Mouse (Mus musculus): ENCODE results near the gene Cd28. TPM values are rescaled to one million over a fixed set of nuclear protein-coding genes. Genes with fewer than 3 reads are reported as not detected.
"Not testable (repeated sequence)": the region's sequence is repeated elsewhere in the genome, so short reads cannot be mapped to it uniquely, and the experiment has no call there.

The Cd28 gene
- polyA plus RNA-seq, 2 experiments: 0.24 to 0.25 TPM

DNA sequence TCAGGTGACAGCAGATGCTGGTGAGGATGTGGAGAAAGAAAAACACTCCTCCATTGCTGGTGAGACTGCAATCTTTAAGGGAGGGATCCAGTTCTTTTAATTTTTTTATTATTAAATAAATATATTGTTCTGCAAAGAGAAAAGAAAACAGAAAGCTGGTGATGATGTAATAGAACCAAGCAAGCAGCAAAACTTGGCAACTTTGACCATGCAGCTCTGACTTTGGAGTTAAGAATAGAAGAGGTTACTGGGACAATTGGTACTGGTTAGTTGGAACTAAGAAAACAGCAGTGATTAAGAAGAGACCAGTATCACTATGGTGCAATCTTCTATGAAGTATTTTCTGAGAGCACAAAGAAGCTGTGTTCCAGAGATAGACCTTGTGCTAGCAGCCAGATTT, 94.2 kb downstream of the Cd28 start:
- no peak for ATAC-seq (ENCODE audit: low FRiP score, low read depth)

DNA sequence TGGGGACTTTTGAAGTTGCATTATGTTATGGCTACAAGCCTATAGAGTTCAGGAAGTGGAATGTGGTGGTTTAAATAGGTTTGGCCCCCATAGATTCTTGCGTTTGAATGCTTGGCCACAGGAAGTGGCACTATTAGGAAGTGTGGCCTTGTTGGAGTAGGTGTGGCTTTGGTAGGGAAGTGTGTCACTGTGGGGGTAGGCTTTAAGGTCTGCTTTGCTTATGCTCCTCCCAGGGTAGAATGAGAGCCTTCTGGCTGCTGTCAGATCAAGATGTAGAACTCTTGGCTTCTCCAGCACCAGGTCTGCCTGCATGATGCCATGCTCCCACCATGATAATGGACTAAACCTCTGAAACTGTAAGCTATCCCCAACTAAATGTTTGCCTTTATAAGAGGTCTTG, 95.4 kb downstream of the Cd28 start:
- 72% methylated on average over 1 of the region's 1 CpGs for WGBS
- no peak overlapping the region for H3K4me2 ChIP-seq (replicated peaks; ENCODE audit: low read depth, low read length, severe bottlenecking)
- no peak for TF ChIP-seq POLR2A (IDR thresholded peaks at IDR 0.05; ENCODE audit: borderline replicate concordance, extremely low read depth, insufficient read depth, insufficient read length)
- no peak overlapping the region for H3K4me3 ChIP-seq (replicated peaks; ENCODE audit: low read length)
- H3K27ac ChIP-seq (replicated peaks; ENCODE audit: low read depth, low read length): no peak overlapping the region
- no peaks in the 10 kb centered on the region for H3K36me3 ChIP-seq (ENCODE audit: control insufficient read depth, insufficient read depth, low read length)
- no peaks in the 10 kb centered on the region for H3K27me3 ChIP-seq (ENCODE audit: control insufficient read depth, insufficient read depth, low read length)
- H3K4me1 ChIP-seq (ENCODE audit: control insufficient read depth, insufficient read depth, low read length): no peaks in the 10 kb centered on the region
- H3K9ac ChIP-seq (ENCODE audit: low read depth, low read length, severe bottlenecking): no peak overlapping the region
- ATAC-seq (ENCODE audit: low FRiP score, low read depth): no peak
- no peaks in the 10 kb centered on the region for H3K9me3 ChIP-seq (ENCODE audit: control insufficient read depth, low read length)
- DNase-seq (ENCODE audit: low spot score): no peak

More for the DNA sequence above, 94.2 kb downstream of the Cd28 start:
- Histone ChIP-seq H3K27me3 (ENCODE audit: control insufficient read depth, insufficient read depth, low read length) (no peaks in the 10 kb centered on the region), H3K4me1 (ENCODE audit: control insufficient read depth, insufficient read depth, low read length) (no peaks in the 10 kb centered on the region), H3K9me3 (ENCODE audit: control insufficient read depth, low read length) (no peaks in the 10 kb centered on the region), H3K4me2 (replicated peaks; ENCODE audit: low read depth, low read length, severe bottlenecking) (no peak overlapping the region), H3K36me3 (ENCODE audit: control insufficient read depth, insufficient read depth, low read length) (no peaks in the 10 kb centered on the region), H3K9ac (ENCODE audit: low read depth, low read length, severe bottlenecking) (no peak overlapping the region), H3K4me3 (replicated peaks; ENCODE audit: low read length) (no peak overlapping the region), H3K27ac (replicated peaks; ENCODE audit: low read depth, low read length) (no peak overlapping the region)
- TF ChIP-seq POLR2A (IDR thresholded peaks at IDR 0.05; ENCODE audit: borderline replicate concordance, extremely low read depth, insufficient read depth, insufficient read length): no peak
- no peak for DNase-seq (ENCODE audit: low spot score)

- no peak for DNase-seq (ENCODE audit: low spot score)
- Histone ChIP-seq H3K9me3 (ENCODE audit: control insufficient read depth, low read length) (no peaks in the 10 kb centered on the region), H3K27me3 (ENCODE audit: control insufficient read depth, insufficient read depth, low read length) (no peaks in the 10 kb centered on the region), H3K4me3 (replicated peaks; ENCODE audit: low read length) (no peak overlapping the region), H3K4me2 (replicated peaks; ENCODE audit: low read depth, low read length, severe bottlenecking) (no peak overlapping the region), H3K9ac (ENCODE audit: low read depth, low read length, severe bottlenecking) (no peak overlapping the region), H3K27ac (replicated peaks; ENCODE audit: low read depth, low read length) (no peak overlapping the region), H3K4me1 (ENCODE audit: control insufficient read depth, insufficient read depth, low read length) (no peaks in the 10 kb centered on the region), H3K36me3 (ENCODE audit: control insufficient read depth, insufficient read depth, low read length) (no peaks in the 10 kb centered on the region)
- WGBS: 80% methylated on average over 2 of the region's 2 CpGs
- TF ChIP-seq POLR2A (IDR thresholded peaks at IDR 0.05; ENCODE audit: borderline replicate concordance, extremely low read depth, insufficient read depth, insufficient read length): no peak
- no peak for ATAC-seq (ENCODE audit: low FRiP score, low read depth)
Observed at GRCm38 (mm10) chr1:60813411-60813810, 96.8 kb downstream of the Cd28 start.

DNA sequence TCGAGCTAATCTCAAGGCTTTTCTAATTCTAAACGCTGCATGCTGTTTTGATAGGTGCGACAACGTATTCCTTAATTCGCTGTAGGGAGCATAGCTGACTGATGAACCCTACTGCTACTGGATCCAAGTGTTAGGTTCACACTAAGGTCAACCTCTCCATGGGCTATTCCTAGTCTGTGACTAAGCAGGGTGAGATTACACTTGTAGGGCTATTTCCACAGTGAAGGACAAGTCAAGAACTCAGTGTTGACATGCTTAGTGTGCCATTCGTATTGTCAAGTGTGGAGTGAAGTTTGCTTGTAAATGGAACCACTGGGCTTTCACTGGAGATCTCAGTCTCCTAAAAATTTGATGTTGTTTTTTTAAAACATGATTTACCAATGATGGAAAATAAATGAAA, 99.3 kb downstream of the Cd28 start:
- Histone ChIP-seq H3K36me3 (ENCODE audit: control insufficient read depth, insufficient read depth, low read length) (no peaks in the 10 kb centered on the region), H3K4me3 (replicated peaks; ENCODE audit: low read length) (no peak overlapping the region), H3K4me1 (ENCODE audit: control insufficient read depth, insufficient read depth, low read length) (no peaks in the 10 kb centered on the region), H3K27me3 (ENCODE audit: control insufficient read depth, insufficient read depth, low read length) (no peaks in the 10 kb centered on the region), H3K27ac (replicated peaks; ENCODE audit: low read depth, low read length) (no peak overlapping the region), H3K9me3 (ENCODE audit: control insufficient read depth, low read length) (no peaks in the 10 kb centered on the region), H3K9ac (ENCODE audit: low read depth, low read length, severe bottlenecking) (no peak overlapping the region), H3K4me2 (replicated peaks; ENCODE audit: low read depth, low read length, severe bottlenecking) (no peak overlapping the region)
- no peak for ATAC-seq (ENCODE audit: low FRiP score, low read depth)
- 85% methylated on average over 6 of the region's 6 CpGs for WGBS
- TF ChIP-seq POLR2A (IDR thresholded peaks at IDR 0.05; ENCODE audit: borderline replicate concordance, extremely low read depth, insufficient read depth, insufficient read length): no peak
- DNase-seq (ENCODE audit: low spot score): no peak

DNA sequence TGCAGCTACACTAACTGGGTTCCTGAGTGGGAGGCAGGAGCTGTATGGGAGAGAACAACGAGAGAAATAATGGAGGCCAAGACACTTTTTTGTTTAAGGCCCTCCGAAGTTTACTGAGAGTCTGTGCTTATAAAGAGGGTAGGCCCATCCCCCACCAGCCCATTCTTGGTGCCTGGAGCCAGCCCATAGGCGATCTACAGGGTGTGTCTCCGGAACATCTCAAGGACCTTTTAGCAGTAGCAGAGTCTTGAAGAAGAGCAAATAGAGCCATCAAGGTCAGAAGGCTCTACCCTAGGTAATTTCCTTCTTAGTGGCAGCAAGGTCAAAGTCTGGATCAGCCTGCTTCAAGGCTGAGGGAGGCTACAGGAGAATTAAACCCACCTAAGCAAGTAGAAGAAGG, 101.9 kb downstream of the Cd28 start:
- 70% methylated on average over 4 of the region's 4 CpGs for WGBS
- H3K4me3 ChIP-seq (replicated peaks; ENCODE audit: low read length); H3K9me3 ChIP-seq (ENCODE audit: control insufficient read depth, low read length); ATAC-seq (ENCODE audit: low FRiP score, low read depth); H3K9ac ChIP-seq (ENCODE audit: low read depth, low read length, severe bottlenecking); H3K27ac ChIP-seq (replicated peaks; ENCODE audit: low read depth, low read length); DNase-seq (ENCODE audit: low spot score); H3K36me3 ChIP-seq (ENCODE audit: control insufficient read depth, insufficient read depth, low read length); H3K4me1 ChIP-seq (ENCODE audit: control insufficient read depth, insufficient read depth, low read length); H3K27me3 ChIP-seq (ENCODE audit: control insufficient read depth, insufficient read depth, low read length); H3K4me2 ChIP-seq (replicated peaks; ENCODE audit: low read depth, low read length, severe bottlenecking): not testable (repeated sequence)

DNA sequence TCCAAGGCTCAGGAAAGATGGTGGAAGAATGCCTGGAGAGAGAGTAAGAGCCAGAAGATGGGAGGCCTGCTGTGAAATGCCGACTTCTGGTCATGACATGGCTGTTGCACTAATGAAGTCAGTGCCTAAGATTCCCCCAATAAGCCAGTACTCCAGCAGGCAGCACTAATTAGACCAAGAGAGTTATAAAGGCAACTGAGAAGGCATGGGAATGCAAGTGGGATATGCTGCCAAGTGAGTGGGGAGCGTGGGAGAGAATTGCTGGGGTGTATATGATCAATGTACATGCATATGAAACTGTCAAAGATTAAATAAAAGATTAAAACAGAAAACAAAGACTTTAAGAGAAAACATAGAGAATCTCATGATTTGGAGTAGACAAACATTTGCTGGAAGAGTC, 103.4 kb downstream of the Cd28 start:
- Histone ChIP-seq H3K36me3 (ENCODE audit: control insufficient read depth, insufficient read depth, low read length) (no peaks in the 10 kb centered on the region), H3K4me3 (replicated peaks; ENCODE audit: low read length) (no peak overlapping the region), H3K27me3 (ENCODE audit: control insufficient read depth, insufficient read depth, low read length) (no peaks in the 10 kb centered on the region), H3K4me2 (replicated peaks; ENCODE audit: low read depth, low read length, severe bottlenecking) (no peak overlapping the region), H3K4me1 (ENCODE audit: control insufficient read depth, insufficient read depth, low read length) (no peaks in the 10 kb centered on the region), H3K9me3 (ENCODE audit: control insufficient read depth, low read length) (no peaks in the 10 kb centered on the region), H3K9ac (ENCODE audit: low read depth, low read length, severe bottlenecking) (no peak overlapping the region), H3K27ac (replicated peaks; ENCODE audit: low read depth, low read length) (no peak overlapping the region)
- 77% methylated on average over 2 of the region's 2 CpGs for WGBS
- TF ChIP-seq POLR2A (IDR thresholded peaks at IDR 0.05; ENCODE audit: borderline replicate concordance, extremely low read depth, insufficient read depth, insufficient read length): no peak
- no peak for DNase-seq (ENCODE audit: low spot score)
- no peak for ATAC-seq (ENCODE audit: low FRiP score, low read depth)

All from limb, embryonic 14.5 days (tissue).